Mouse (Mus musculus) neural tube, embryonic 11.5 days (tissue): ENCODE results near the gene Sh2d6. TPM values are rescaled to one million over a fixed set of nuclear protein-coding genes. Genes with fewer than 3 reads are reported as not detected.

Experiments
- ATAC-seq: fragments of 200-750 bp; cut with Nextera tagmentation; 2 replicates; pipeline ENCODE4 v1.8.0; 2017; ENCODE audit warnings: moderate number of reproducible peaks, mild to moderate bottlenecking, moderate TSS enrichment, moderate library complexity; ENCODE audit not compliant: insufficient read depth, low FRiP score, low TSS enrichment
- DNase-seq: peaks from one replicate; pipeline ENCODE4 v3.0.0-alpha.2; 2015; ENCODE audit warnings: low spot score
- H3K27ac ChIP-seq: fragments of 300-500 bp; sonication (generic); 2 replicates; pipeline ENCODE4 v1.5.1; 2014; ENCODE audit warnings: low read depth, mild to moderate bottlenecking, low read length
- H3K27me3 ChIP-seq: fragments of 300-500 bp; sonication (generic); 2 replicates; pipeline ENCODE4 v1.6.1; 2014; ENCODE audit warnings: mild to moderate bottlenecking, low read length, mixed read lengths; ENCODE audit not compliant: control insufficient read depth, insufficient read depth
- H3K36me3 ChIP-seq: fragments of 300-500 bp; sonication (generic); 2 replicates; pipeline ENCODE4 v1.6.1; 2014; ENCODE audit warnings: mild to moderate bottlenecking, low read length, moderate library complexity, mixed read lengths; ENCODE audit not compliant: control insufficient read depth, insufficient read depth
- H3K4me1 ChIP-seq: fragments of 300-500 bp; sonication (generic); 2 replicates; pipeline ENCODE4 v1.6.1; 2014; ENCODE audit warnings: low read length, mixed read lengths; ENCODE audit not compliant: control insufficient read depth, insufficient read depth
- H3K4me2 ChIP-seq: fragments of 300-500 bp; sonication (generic); 2 replicates; pipeline ENCODE4 v1.6.1; 2014; ENCODE audit warnings: low read depth, mild to moderate bottlenecking, moderate library complexity
- H3K4me3 ChIP-seq: fragments of 300-500 bp; sonication (generic); 2 replicates; pipeline ENCODE4 v1.5.1; 2014; ENCODE audit warnings: low read depth, low read length
- H3K9ac ChIP-seq: fragments of 300-500 bp; sonication (generic); 2 replicates; pipeline ENCODE4 v1.6.1; 2014; ENCODE audit warnings: mild to moderate bottlenecking, low read length
- H3K9me3 ChIP-seq: fragments of 300-500 bp; sonication (generic); 2 replicates; pipeline ENCODE4 v1.6.1; 2016; ENCODE audit warnings: low read length; ENCODE audit not compliant: control insufficient read depth
- WGBS: fragments of 180-500 bp; shearing (Covaris S2); extraction: QIAGEN DNeasy Blood & Tissue Kit; methylation state at CpG from one replicate; pipeline ENCODE4 v1.1.7; 2014; 5-methylcytosine and 5-hydroxymethylcytosine counted together
- polyA plus RNA-seq: library from polyadenylated mRNA; unstranded; fragments of >200 nt; fragmentation: Nextera tagmentation; extraction: Ambion mirVana; gene quantifications from 2 replicates; pipeline ENCODE4 v1.2.1, GENCODE M21; 2014

The Sh2d6 gene
- polyA plus RNA-seq, 1 experiment from 2014 or later = not detected

DNA sequence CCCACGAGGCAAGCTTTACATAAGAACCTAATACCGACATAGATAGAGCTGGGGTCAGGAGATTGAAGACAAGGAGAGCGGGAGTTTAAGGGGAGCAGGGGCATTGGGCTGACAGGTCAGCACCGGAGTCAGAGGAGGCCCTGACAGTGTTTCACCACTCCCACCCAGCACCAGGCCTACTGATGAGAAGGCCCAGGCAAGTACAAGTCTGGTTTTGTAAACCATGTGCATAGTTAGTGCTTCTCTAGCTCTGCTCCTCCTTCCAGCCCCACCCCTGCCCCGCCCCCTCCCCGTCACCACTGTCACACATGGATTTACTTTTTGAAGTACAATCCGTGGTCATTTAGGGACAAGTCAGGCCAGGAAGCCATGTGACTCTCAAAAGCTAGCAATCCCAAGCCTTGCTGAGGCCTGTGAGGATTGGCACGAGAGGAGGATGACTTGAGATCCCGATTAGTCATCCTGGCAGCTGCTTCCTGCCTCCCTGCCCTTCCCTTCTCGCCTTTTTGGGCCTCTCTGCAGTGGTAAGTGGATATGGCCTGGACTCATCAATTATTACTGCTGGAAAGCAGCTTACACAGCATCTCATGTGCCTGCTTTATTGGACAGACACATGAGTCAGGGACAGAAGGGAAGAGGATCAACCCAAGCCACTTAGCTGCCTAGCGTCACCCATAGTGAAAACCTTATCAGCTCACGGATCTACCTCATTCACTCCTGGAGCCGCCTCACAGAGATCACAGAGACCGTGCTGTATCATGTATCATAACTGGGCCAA lies 48.1 kb downstream of the Sh2d6 start:
- Histone ChIP-seq H3K9ac (no peak overlapping the region), H3K36me3 (no peaks in the 10 kb centered on the region), H3K4me1 (0 out of 2 replicates have a peak, but pooled peaks cover 2% of the 10 kb centered on the region), H3K9me3 (no peaks in the 10 kb centered on the region), H3K4me3 (no peak overlapping the region), H3K27me3 (no peaks in the 10 kb centered on the region), H3K4me2 (no peak overlapping the region), H3K27ac (no peak overlapping the region)
- no peak for DNase-seq
- ATAC-seq = no peak
- WGBS = 63% methylated on average over 14 of the region's 14 CpGs

GRCm38 (mm10) chr6:72466171-72466570 lies 55.3 kb downstream of the Sh2d6 start:
- no peak overlapping the region for H3K4me2 ChIP-seq
- H3K4me3 ChIP-seq = no peak overlapping the region
- no peaks in the 10 kb centered on the region for H3K4me1 ChIP-seq
- H3K27ac ChIP-seq = no peak overlapping the region
- no peak for DNase-seq
- H3K9me3 ChIP-seq = no peaks in the 10 kb centered on the region
- H3K27me3 ChIP-seq = no peaks in the 10 kb centered on the region
- no peaks in the 10 kb centered on the region for H3K36me3 ChIP-seq
- 69% methylated on average over 4 of the region's 4 CpGs for WGBS
- no peak overlapping the region for H3K9ac ChIP-seq
- ATAC-seq = no peak

GRCm38 (mm10) chr6:72465361-72466157 lies 55.9 kb downstream of the Sh2d6 start:
- Histone ChIP-seq H3K9me3 (no peaks in the 10 kb centered on the region), H3K9ac (no peak overlapping the region), H3K4me1 (no peaks in the 10 kb centered on the region), H3K36me3 (no peaks in the 10 kb centered on the region), H3K4me3 (no peak overlapping the region), H3K4me2 (no peak overlapping the region), H3K27me3 (no peaks in the 10 kb centered on the region), H3K27ac (no peak overlapping the region)
- ATAC-seq = no peak
- WGBS = 46% methylated on average over 8 of the region's 8 CpGs
- no peak for DNase-seq

Other genes starting within 250 kb of the Sh2d6 start
- not detected in 2 replicates for gene Sftpb, start 217.1 kb downstream of the Sh2d6 start, polyA plus RNA-seq
- gene Usp39, start 176.5 kb downstream of the Sh2d6 start, polyA plus RNA-seq = 95.7 and 104 TPM in 2 replicates
- gene 0610030E20Rik, start 174.4 kb downstream of the Sh2d6 start, polyA plus RNA-seq = 17.4 TPM in 2 replicates
- 9.3 and 12.4 TPM in 2 replicates for gene Tmem150a, start 166.3 kb downstream of the Sh2d6 start, polyA plus RNA-seq
- gene Rnf181, start 154.8 kb downstream of the Sh2d6 start, polyA plus RNA-seq = 106 and 114 TPM in 2 replicates
- gene Vamp5, start 141.2 kb downstream of the Sh2d6 start, polyA plus RNA-seq = 13.4 and 16.3 TPM in 2 replicates
- gene Vamp8, start 131.0 kb downstream of the Sh2d6 start, polyA plus RNA-seq = 38.5 and 45.2 TPM in 2 replicates
- gene Ggcx, start 107.4 kb downstream of the Sh2d6 start, polyA plus RNA-seq = 11.2 and 14.7 TPM in 2 replicates
- gene Mat2a, start 82.1 kb downstream of the Sh2d6 start, polyA plus RNA-seq = 449 TPM in 2 replicates
- 10.1 and 10.2 TPM in 2 replicates for gene Capg, start 22.7 kb upstream of the Sh2d6 start, polyA plus RNA-seq
- 16.5 and 17.0 TPM in 2 replicates for gene Elmod3, start 76.7 kb upstream of the Sh2d6 start, polyA plus RNA-seq
- 7.1 and 7.7 TPM in 2 replicates for gene Retsat, start 76.8 kb upstream of the Sh2d6 start, polyA plus RNA-seq
- 43.3 and 44.1 TPM in 2 replicates for gene Tgoln1, start 95.3 kb upstream of the Sh2d6 start, polyA plus RNA-seq